Mouse (Mus musculus): ENCODE measurements around the gene Ppip5k2. TPM values are rescaled to one million over a fixed set of nuclear protein-coding genes. Genes with fewer than 3 reads are reported as not detected.
A peak's percentile ranks its signal among the peaks of the same experiment; 100 is the strongest.

Gene Ppip5k2
- total RNA-seq (2014; fragmentation: Nextera tagmentation) (94.3 and 103 TPM in 2 replicates), total RNA-seq (2017) (65.1 and 71.2 TPM in 2 replicates), polyA plus RNA-seq (2012) (8.9 and 10.0 TPM in 2 replicates)

- H3K36me3 ChIP-seq (replicated peaks): peaks cover 10% of the 10 kb centered on the region
- no peaks in the 10 kb centered on the region for H3K9me3 ChIP-seq (replicated peaks)
- TF ChIP-seq POLR2AphosphoS5 (IDR thresholded peaks at IDR 0.05; ENCODE audit: insufficient replicate concordance, low read depth, low read length) (no peak), CTCF (IDR thresholded peaks at IDR 0.05; ENCODE audit: low read depth, low read length) (no peak), TAL1 (conservative IDR thresholded peaks at IDR 0.05; ENCODE audit: low read depth, low read length) (no peak), GATA2 (IDR thresholded peaks at IDR 0.05; ENCODE audit: borderline replicate concordance, low read depth, low read length) (no peak), GATA1 (IDR thresholded peaks at IDR 0.05; ENCODE audit: borderline replicate concordance, low read length) (no peak)
- peak; percentile 70 for DNase-seq (ENCODE audit: low spot score)
- peaks cover 41% of the 10 kb centered on the region for H3K4me1 ChIP-seq (ENCODE audit: insufficient read depth, low read depth, low read length)
- peak within 1 kb of the TSS; percentile 100 for H3K4me3 ChIP-seq (ENCODE audit: low read depth, low read length)
- ATAC-seq (ENCODE audit: extremely low read depth, insufficient number of reproducible peaks, low FRiP score, poor library complexity, severe bottlenecking): peak; percentile 76
- H3K27me3 ChIP-seq (ENCODE audit: insufficient read depth, low read length): no peaks in the 10 kb centered on the region
Measured at GRCm38 (mm10) chr1:97769904-97770753, at the start of gene Ppip5k2, which contains the start of gene Gin1. Gene Ppip5k2, minus strand, starts transcription at chr1:97770411. Gene Gin1, plus strand, starts transcription at chr1:97770172.

DNA sequence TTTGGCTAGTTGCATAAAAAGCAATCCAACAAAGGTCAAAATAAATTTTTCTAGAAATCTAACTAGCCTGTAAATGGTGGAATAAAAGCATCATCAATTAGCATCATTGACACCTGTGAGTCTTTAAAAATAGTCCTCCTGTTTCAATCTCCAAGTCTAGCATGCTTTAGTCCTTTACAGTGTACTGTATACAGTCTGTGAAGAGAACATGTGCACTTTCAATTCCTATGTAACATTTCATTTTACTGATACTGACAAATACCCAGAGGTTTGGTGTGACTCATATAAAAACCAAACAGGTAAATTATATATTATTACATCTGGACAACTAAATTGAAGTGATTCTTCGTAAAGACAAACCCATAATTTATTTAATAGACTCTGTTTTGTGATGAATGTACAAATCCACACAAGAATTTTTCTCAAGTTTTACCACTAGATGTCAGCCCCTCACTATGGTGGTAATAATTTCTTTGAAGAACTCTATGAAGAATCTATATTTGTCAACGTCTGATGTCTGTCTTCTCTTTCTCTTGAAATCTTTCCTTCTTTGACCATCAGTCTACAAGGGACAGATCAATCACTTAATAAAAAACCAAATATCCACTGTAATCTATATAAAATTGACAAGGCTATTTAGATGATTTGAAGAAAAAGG, 39.2 kb upstream of the Ppip5k2 start:
- Histone ChIP-seq H3K36me3 (replicated peaks) (no peaks in the 10 kb centered on the region), H3K4me3 (ENCODE audit: low read depth, low read length) (no peak overlapping the region), H3K9me3 (replicated peaks) (no peaks in the 10 kb centered on the region), H3K27me3 (ENCODE audit: insufficient read depth, low read length) (no peaks in the 10 kb centered on the region), H3K4me1 (ENCODE audit: insufficient read depth, low read depth, low read length) (no peaks in the 10 kb centered on the region)
- DNase-seq (ENCODE audit: low spot score): no peak
- ATAC-seq (ENCODE audit: extremely low read depth, insufficient number of reproducible peaks, low FRiP score, poor library complexity, severe bottlenecking): no peak
- TF ChIP-seq POLR2AphosphoS5 (IDR thresholded peaks at IDR 0.05; ENCODE audit: insufficient replicate concordance, low read depth, low read length) (no peak), GATA1 (IDR thresholded peaks at IDR 0.05; ENCODE audit: borderline replicate concordance, low read length) (no peak), GATA2 (IDR thresholded peaks at IDR 0.05; ENCODE audit: borderline replicate concordance, low read depth, low read length) (no peak), CTCF (IDR thresholded peaks at IDR 0.05; ENCODE audit: low read depth, low read length) (no peak), TAL1 (conservative IDR thresholded peaks at IDR 0.05; ENCODE audit: low read depth, low read length) (no peak)

DNA sequence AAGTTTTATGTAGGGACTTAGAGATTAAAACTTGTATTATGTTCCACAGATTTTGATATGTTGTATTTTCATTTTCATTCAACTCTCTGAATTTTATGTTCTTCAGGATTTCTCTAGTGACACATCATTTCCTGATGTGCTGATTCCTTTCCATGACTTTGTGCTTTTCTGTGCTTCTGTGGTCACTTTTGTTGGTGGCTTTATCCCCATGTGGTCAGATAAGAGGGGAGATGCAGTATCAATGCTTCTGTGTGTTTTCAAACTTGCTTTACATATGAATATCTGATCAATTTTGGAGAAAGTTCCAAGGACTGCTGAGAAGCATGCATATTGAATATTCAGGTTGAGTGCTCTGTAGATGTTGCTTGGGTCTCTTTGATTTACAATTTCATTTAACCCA, 34.3 kb upstream of the Ppip5k2 start:
- Histone ChIP-seq H3K9me3 (replicated peaks) (no peaks in the 10 kb centered on the region), H3K27me3 (ENCODE audit: insufficient read depth, low read length) (peaks cover 2% of the 10 kb centered on the region; the same call in 1 of the 2 replicates), H3K4me1 (ENCODE audit: insufficient read depth, low read depth, low read length) (no peaks in the 10 kb centered on the region), H3K36me3 (replicated peaks) (no peaks in the 10 kb centered on the region), H3K4me3 (ENCODE audit: low read depth, low read length) (no peak overlapping the region)
- no peak for DNase-seq (ENCODE audit: low spot score)
- no peak for ATAC-seq (ENCODE audit: extremely low read depth, insufficient number of reproducible peaks, low FRiP score, poor library complexity, severe bottlenecking)
- no peak for TF ChIP-seq POLR2AphosphoS5 (IDR thresholded peaks at IDR 0.05; ENCODE audit: insufficient replicate concordance, low read depth, low read length)
- TF ChIP-seq GATA1 (IDR thresholded peaks at IDR 0.05; ENCODE audit: borderline replicate concordance, low read length): no peak
- TF ChIP-seq TAL1 (conservative IDR thresholded peaks at IDR 0.05; ENCODE audit: low read depth, low read length): no peak
- TF ChIP-seq GATA2 (IDR thresholded peaks at IDR 0.05; ENCODE audit: borderline replicate concordance, low read depth, low read length): no peak
- no peak for TF ChIP-seq CTCF (IDR thresholded peaks at IDR 0.05; ENCODE audit: low read depth, low read length)

DNA sequence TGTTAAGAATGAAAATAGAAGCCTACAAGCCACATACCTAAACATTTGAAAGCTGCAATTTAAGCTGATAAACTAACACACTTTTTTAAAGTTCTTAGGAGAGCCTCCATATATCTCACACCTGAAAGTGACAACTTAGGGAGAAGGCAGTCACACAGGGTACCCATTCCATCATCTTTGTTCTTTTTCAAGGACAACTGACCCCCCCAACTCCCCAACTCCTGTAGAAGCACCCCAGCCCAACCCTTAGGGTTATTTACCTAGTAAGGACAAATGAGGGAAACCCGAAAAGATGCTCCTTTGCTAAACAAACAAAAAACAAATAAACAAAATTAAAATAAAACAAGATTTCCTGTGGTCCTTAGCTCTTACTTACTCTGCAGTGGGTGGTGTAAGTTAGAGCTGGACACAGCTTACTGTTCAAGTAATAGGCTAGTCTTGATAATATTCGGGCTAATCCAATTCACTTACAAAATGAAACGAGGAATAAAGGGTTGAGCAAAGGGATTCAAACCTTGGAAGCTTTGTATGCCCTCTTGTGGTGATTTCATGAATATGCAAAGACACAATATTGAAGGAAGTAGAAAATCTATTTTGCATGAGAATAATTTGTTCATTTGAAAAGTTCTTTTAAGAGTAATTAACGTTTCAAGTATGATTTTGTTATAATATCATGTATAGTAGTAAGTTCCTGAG, 32.1 kb upstream of the Ppip5k2 start:
- Histone ChIP-seq H3K27me3 (ENCODE audit: insufficient read depth, low read length) (peaks cover 2% of the 10 kb centered on the region; the same call in 1 of the 2 replicates), H3K9me3 (replicated peaks) (no peaks in the 10 kb centered on the region), H3K4me1 (ENCODE audit: insufficient read depth, low read depth, low read length) (no peaks in the 10 kb centered on the region), H3K4me3 (ENCODE audit: low read depth, low read length) (no peak overlapping the region), H3K36me3 (replicated peaks) (no peaks in the 10 kb centered on the region)
- TF ChIP-seq POLR2AphosphoS5 (IDR thresholded peaks at IDR 0.05; ENCODE audit: insufficient replicate concordance, low read depth, low read length) (no peak), GATA2 (IDR thresholded peaks at IDR 0.05; ENCODE audit: borderline replicate concordance, low read depth, low read length) (no peak), CTCF (IDR thresholded peaks at IDR 0.05; ENCODE audit: low read depth, low read length) (peak; percentile 19; the same call in 1 of the 2 replicates), TAL1 (conservative IDR thresholded peaks at IDR 0.05; ENCODE audit: low read depth, low read length) (no peak)
- DNase-seq (ENCODE audit: low spot score) (peak; percentile 6), ATAC-seq (ENCODE audit: extremely low read depth, insufficient number of reproducible peaks, low FRiP score, poor library complexity, severe bottlenecking) (peak; percentile 61)

GRCm38 (mm10) chr1:97795936-97796335, 25.7 kb upstream of the Ppip5k2 start:
- no peak for TF ChIP-seq CTCF (IDR thresholded peaks at IDR 0.05; ENCODE audit: low read depth, low read length)
- no peak for TF ChIP-seq TAL1 (conservative IDR thresholded peaks at IDR 0.05; ENCODE audit: low read depth, low read length)
- TF ChIP-seq GATA1 (IDR thresholded peaks at IDR 0.05; ENCODE audit: borderline replicate concordance, low read length): no peak
- TF ChIP-seq GATA2 (IDR thresholded peaks at IDR 0.05; ENCODE audit: borderline replicate concordance, low read depth, low read length): no peak
- Histone ChIP-seq H3K9me3 (replicated peaks) (no peaks in the 10 kb centered on the region), H3K36me3 (replicated peaks) (peaks cover 10% of the 10 kb centered on the region), H3K4me3 (ENCODE audit: low read depth, low read length) (no peak overlapping the region), H3K27me3 (ENCODE audit: insufficient read depth, low read length) (peaks cover 2% of the 10 kb centered on the region; the same call in 1 of the 2 replicates), H3K4me1 (ENCODE audit: insufficient read depth, low read depth, low read length) (no peaks in the 10 kb centered on the region)
- ATAC-seq (ENCODE audit: extremely low read depth, insufficient number of reproducible peaks, low FRiP score, poor library complexity, severe bottlenecking): no peak
- DNase-seq (ENCODE audit: low spot score): no peak
